Mouse (Mus musculus) liver, embryonic 14.5 days (tissue): ENCODE measurements around the gene Gm49384. TPM values are rescaled to one million over a fixed set of nuclear protein-coding genes. Genes with fewer than 3 reads are reported as not detected.

ENCODE experiments used
- ATAC-seq: fragments of 200-750 bp; cut with Nextera tagmentation; 2 replicates; pipeline ENCODE4 v1.8.0; 2017; ENCODE audit warnings: moderate number of reproducible peaks, mild to moderate bottlenecking, moderate library complexity; ENCODE audit not compliant: insufficient read depth
- DNase-seq, 3 experiments: peaks; one replicate each; pipeline ENCODE4 v3.0.0-alpha.2; 2012 to 2013; ENCODE audit warnings: low read depth in 3 of 3, low spot score in 3 of 3
- H3K27ac ChIP-seq: fragments of 300-500 bp; sonication (generic); 2 replicates; pipeline ENCODE4 v1.5.1; 2014; ENCODE audit warnings: moderate library complexity, mild to moderate bottlenecking, control low read depth, inconsistent platforms
- H3K27me3 ChIP-seq: fragments of 300-500 bp; sonication (generic); 2 replicates; pipeline ENCODE4 v1.6.1; 2014; ENCODE audit warnings: mild to moderate bottlenecking, low read length, moderate library complexity; ENCODE audit not compliant: control insufficient read depth, insufficient read depth
- H3K36me3 ChIP-seq: fragments of 300-500 bp; sonication (generic); replicated peaks from 2 replicates; pipeline ENCODE4 v1.6.1; 2014; ENCODE audit warnings: low read depth; ENCODE audit not compliant: control insufficient read depth, insufficient read depth
- H3K4me1 ChIP-seq, 2 experiments: fragments of 200-500 bp in 1 of 2; fragments of 300-500 bp in 1 of 2; sonication (generic) in 1 of 2; replicated peaks; 2 replicates each; pipeline ENCODE4 v1.6.1; 2012 to 2014; ENCODE audit warnings: antibody characterized with exemption in 1 of 2, inconsistent platforms in 1 of 2, low read length in 1 of 2; ENCODE audit not compliant: control insufficient read depth in 2 of 2, insufficient read depth in 2 of 2
- H3K4me2 ChIP-seq: fragments of 300-500 bp; sonication (generic); 2 replicates; pipeline ENCODE4 v1.6.1; 2014; ENCODE audit warnings: low read depth, mild to moderate bottlenecking, control low read depth, moderate library complexity
- H3K4me3 ChIP-seq, 2 experiments: fragments of 200-500 bp in 1 of 2; fragments of 300-500 bp in 1 of 2; sonication (generic) in 1 of 2; 2 replicates each; pipeline ENCODE4 v1.5.1; 2012 to 2014; ENCODE audit warnings: low read depth in 2 of 2, low read length in 2 of 2, mild to moderate bottlenecking in 2 of 2, control low read depth in 1 of 2, inconsistent platforms in 1 of 2, moderate library complexity in 1 of 2; ENCODE audit not compliant: insufficient read depth in 1 of 2
- H3K9ac ChIP-seq: fragments of 300-500 bp; sonication (generic); replicated peaks from 2 replicates; pipeline ENCODE4 v1.6.1; 2014; ENCODE audit warnings: mild to moderate bottlenecking, control low read depth, moderate library complexity
- H3K9me3 ChIP-seq: fragments of 300-500 bp; sonication (generic); 2 replicates; pipeline ENCODE4 v1.6.1; 2016; ENCODE audit warnings: low read length, mixed read lengths; ENCODE audit not compliant: control insufficient read depth
- CTCF ChIP-seq: IDR thresholded peaks from 2 replicates; pipeline ENCODE4 v1.5.1; 2016; ENCODE audit warnings: antibody characterized with exemption, low read depth, control low read depth
- EP300 ChIP-seq: IDR thresholded peaks from 2 replicates; pipeline ENCODE4 v1.6.1; 2016; ENCODE audit warnings: antibody characterized with exemption, low read depth
- WGBS: fragments of 180-500 bp; shearing (Covaris S2); extraction: QIAGEN DNeasy Blood & Tissue Kit; methylation state at CpG from one replicate; pipeline ENCODE4 v1.1.7; 2014; ENCODE audit not compliant: insufficient replicate concordance; 5-methylcytosine and 5-hydroxymethylcytosine counted together
- microRNA-seq: library from miRNA; unstranded; fragments of <30 nt; microRNA quantifications from one replicate; pipeline ENCODE4, GENCODE M21; 2016
- polyA plus RNA-seq, 2 experiments: library from polyadenylated mRNA; depleted of rRNA in 1 of 2; stranded (reverse) in 1 of 2; unstranded in 1 of 2; fragments of >200 nt; fragmentation: Nextera tagmentation in 1 of 2; extraction: Ambion mirVana in 1 of 2; gene quantifications; 2 replicates each; pipeline versions ENCODE4 v1.2.1 to v1.2.3; 2012 to 2014

Gm49384 gene
- polyA plus RNA-seq, 2 experiments, result 8.0 to 16.3 TPM

GRCm38 (mm10) chr12:69155923-69156322, 48.1 kb downstream of the Gm49384 start:
- no peak for ATAC-seq
- Histone ChIP-seq H3K27me3 (no peaks in the 10 kb centered on the region), H3K4me1 (peaks cover 12 to 15% of the 10 kb centered on the region in 2 experiments), H3K9me3 (no peaks in the 10 kb centered on the region), H3K36me3 (peaks cover 11% of the 10 kb centered on the region), H3K4me2 (no peak overlapping the region), H3K27ac (no peak overlapping the region), H3K4me3 (no peak overlapping the region), H3K9ac (no peak overlapping the region)
- TF ChIP-seq CTCF (no peak), EP300 (no peak)
- no peak for DNase-seq
- 62% methylated on average over 2 of the region's 2 CpGs for WGBS

GRCm38 (mm10) chr12:69150049-69150448, 54.0 kb downstream of the Gm49384 start:
- Histone ChIP-seq H3K27me3 (no peaks in the 10 kb centered on the region; the same call in 1 of the 2 replicates), H3K27ac (no peak overlapping the region), H3K4me3 (no peak overlapping the region), H3K9ac (no peak overlapping the region), H3K9me3 (no peaks in the 10 kb centered on the region), H3K4me1 (no peaks in the 10 kb centered on the region), H3K4me2 (no peak overlapping the region), H3K36me3 (no peaks in the 10 kb centered on the region)
- WGBS, result 71% methylated on average over 13 of the region's 13 CpGs
- DNase-seq (no peak), ATAC-seq (no peak)
- TF ChIP-seq EP300 (no peak), CTCF (no peak)

GRCm38 (mm10) chr12:69147166-69147735, 56.8 kb downstream of the Gm49384 start:
- TF ChIP-seq CTCF (no peak), EP300 (no peak)
- no peak overlapping the region for H3K9ac ChIP-seq
- DNase-seq (no peak), ATAC-seq (no peak)
- no peaks in the 10 kb centered on the region for H3K9me3 ChIP-seq
- no peak overlapping the region for H3K27ac ChIP-seq
- 78% methylated on average over 5 of the region's 5 CpGs for whole genome bisulfite sequencing
- H3K4me2 ChIP-seq, result no peak overlapping the region
- no peak overlapping the region for H3K4me3 ChIP-seq
- H3K4me1 ChIP-seq, result no peaks in the 10 kb centered on the region
- no peaks in the 10 kb centered on the region for H3K36me3 ChIP-seq
- H3K27me3 ChIP-seq, result no peaks in the 10 kb centered on the region; the same call in 1 of the 2 replicates

GRCm38 (mm10) chr12:69143460-69143859, 60.6 kb downstream of the Gm49384 start:
- H3K4me3 ChIP-seq, result no peak overlapping the region
- no peaks in the 10 kb centered on the region for H3K36me3 ChIP-seq
- H3K4me2 ChIP-seq, result no peak overlapping the region
- DNase-seq, result no peak
- no peak overlapping the region for H3K27ac ChIP-seq
- ATAC-seq, result no peak
- WGBS, result 61% methylated on average over 6 of the region's 6 CpGs
- H3K27me3 ChIP-seq, result no peaks in the 10 kb centered on the region
- H3K4me1 ChIP-seq, result no peaks in the 10 kb centered on the region
- TF ChIP-seq CTCF, result no peak
- no peaks in the 10 kb centered on the region for H3K9me3 ChIP-seq
- H3K9ac ChIP-seq, result no peak overlapping the region

- no peak overlapping the region for H3K27ac ChIP-seq
- WGBS, result 60% methylated on average over 7 of the region's 7 CpGs
- no peaks in the 10 kb centered on the region for H3K36me3 ChIP-seq
- DNase-seq (no peak), ATAC-seq (no peak)
- H3K4me1 ChIP-seq, result no peaks in the 10 kb centered on the region
- H3K9me3 ChIP-seq, result no peaks in the 10 kb centered on the region
- H3K27me3 ChIP-seq, result no peaks in the 10 kb centered on the region
- no peak overlapping the region for H3K4me3 ChIP-seq
- TF ChIP-seq EP300, result no peak
- TF ChIP-seq CTCF, result no peak
- no peak overlapping the region for H3K9ac ChIP-seq
- no peak overlapping the region for H3K4me2 ChIP-seq
These were observed 64.2 kb downstream of the Gm49384 start for GRCm38 (mm10) chr12:69139841-69140240.

Small RNAs within 50 kb of the gene (microRNA-seq; reads per million reads assigned to microRNA genes)
- gene Gm47287 (not detected), gene Gm47295 (1.3 reads per million)

Other genes with a start within 250 kb of the Gm49384 start
- 977 and 1,778 TPM in 2 replicates for gene Rps29, start 45.1 kb downstream of the Gm49384 start, polyA plus RNA-seq (2012; rRNA removed)
- gene Rps29, start 45.1 kb downstream of the Gm49384 start, polyA plus RNA-seq (2014; fragmentation: Nextera tagmentation; extraction: Ambion mirVana), result 1,444 and 1,541 TPM in 2 replicates
- 8.9 and 11.1 TPM in 2 replicates for gene Lrr1, start 35.5 kb downstream of the Gm49384 start, polyA plus RNA-seq (2012; rRNA removed)
- 21.3 and 22.9 TPM in 2 replicates for gene Lrr1, start 35.5 kb downstream of the Gm49384 start, polyA plus RNA-seq (2014; fragmentation: Nextera tagmentation; extraction: Ambion mirVana)
- gene Rpl36al, start 20.2 kb downstream of the Gm49384 start, polyA plus RNA-seq (2012; rRNA removed), result 286 and 515 TPM in 2 replicates
- gene Rpl36al, start 20.2 kb downstream of the Gm49384 start, polyA plus RNA-seq (2014; fragmentation: Nextera tagmentation; extraction: Ambion mirVana), result 614 and 643 TPM in 2 replicates
- 9.2 and 11.0 TPM in 2 replicates for gene Mgat2, start 20.1 kb downstream of the Gm49384 start, polyA plus RNA-seq (2012; rRNA removed)
- gene Mgat2, start 20.1 kb downstream of the Gm49384 start, polyA plus RNA-seq (2014; fragmentation: Nextera tagmentation; extraction: Ambion mirVana), result 23.3 and 24.1 TPM in 2 replicates
- gene Gm49383, start 7.2 kb downstream of the Gm49384 start, polyA plus RNA-seq (2012; rRNA removed), result 4.9 TPM in 2 replicates
- gene Gm49383, start 7.2 kb downstream of the Gm49384 start, polyA plus RNA-seq (2014; fragmentation: Nextera tagmentation; extraction: Ambion mirVana), result 15.7 and 19.1 TPM in 2 replicates
- 2.8 TPM in 2 replicates for gene Dnaaf2, start 5.8 kb downstream of the Gm49384 start, polyA plus RNA-seq (2012; rRNA removed)
- gene Dnaaf2, start 5.8 kb downstream of the Gm49384 start, polyA plus RNA-seq (2014; fragmentation: Nextera tagmentation; extraction: Ambion mirVana), result 2.9 TPM in 2 replicates
- gene Pole2, start 23.9 kb upstream of the Gm49384 start, polyA plus RNA-seq (2012; rRNA removed), result 18.9 and 25.6 TPM in 2 replicates
- 25.8 and 28.3 TPM in 2 replicates for gene Pole2, start 23.9 kb upstream of the Gm49384 start, polyA plus RNA-seq (2014; fragmentation: Nextera tagmentation; extraction: Ambion mirVana)
- gene Klhdc1, start 36.9 kb upstream of the Gm49384 start, polyA plus RNA-seq (2012; rRNA removed), result 0.26 and 3.3 TPM in 2 replicates
- gene Klhdc1, start 36.9 kb upstream of the Gm49384 start, polyA plus RNA-seq (2014; fragmentation: Nextera tagmentation; extraction: Ambion mirVana), result 1.9 and 3.6 TPM in 2 replicates
- gene Klhdc2, start 92.4 kb upstream of the Gm49384 start, polyA plus RNA-seq (2012; rRNA removed), result 28.8 and 43.4 TPM in 2 replicates
- 84.9 and 92.3 TPM in 2 replicates for gene Klhdc2, start 92.4 kb upstream of the Gm49384 start, polyA plus RNA-seq (2014; fragmentation: Nextera tagmentation; extraction: Ambion mirVana)
- 5.2 and 11.1 TPM in 2 replicates for gene Nemf, start 152.9 kb upstream of the Gm49384 start, polyA plus RNA-seq (2012; rRNA removed)
- 33.7 and 35.4 TPM in 2 replicates for gene Nemf, start 152.9 kb upstream of the Gm49384 start, polyA plus RNA-seq (2014; fragmentation: Nextera tagmentation; extraction: Ambion mirVana)
- gene Arf6, start 167.9 kb upstream of the Gm49384 start, polyA plus RNA-seq (2012; rRNA removed), result 41.3 and 45.8 TPM in 2 replicates
- gene Arf6, start 167.9 kb upstream of the Gm49384 start, polyA plus RNA-seq (2014; fragmentation: Nextera tagmentation; extraction: Ambion mirVana), result 35.7 and 39.6 TPM in 2 replicates
- gene Gm9887, start 168.2 kb upstream of the Gm49384 start, polyA plus RNA-seq (2012; rRNA removed), result 0.20 and 0.23 TPM in 2 replicates
- 0.40 and 1.0 TPM in 2 replicates for gene Gm9887, start 168.2 kb upstream of the Gm49384 start, polyA plus RNA-seq (2014; fragmentation: Nextera tagmentation; extraction: Ambion mirVana)